18 mouse cellular contexts compared by ENCODE assay signal in the genomic region with DNA sequence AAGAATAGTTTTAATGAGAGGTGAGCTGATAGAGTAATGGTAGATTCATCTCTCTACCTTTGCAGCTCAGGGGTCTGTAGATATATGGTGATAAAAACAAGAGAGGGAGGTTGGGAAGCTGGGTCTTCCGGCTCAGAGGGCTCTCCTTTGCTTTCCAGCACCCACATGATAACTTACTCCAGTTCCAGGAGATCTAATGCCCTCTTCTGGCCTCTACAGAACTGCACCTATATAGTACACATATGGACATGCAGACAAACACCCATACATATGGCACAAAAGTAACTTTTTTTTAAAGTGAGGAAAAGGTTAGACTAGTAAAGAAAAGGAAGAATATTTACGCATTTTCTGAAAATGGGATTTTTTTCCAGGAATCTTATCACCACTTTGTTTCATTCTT. TPM values are rescaled to one million over a fixed set of nuclear protein-coding genes. Genes with fewer than 3 reads are reported as not detected.
"Had no signal": no experiment of that assay in that cellular context is flagged by ENCODE, and none has a peak within 500 bp of the region (broad histone marks: within the 10 kb centered on the region; RNA-seq: fewer than 3 reads in every experiment).

No protein-coding gene starts in this region.

- DNase-seq: kidney, adult 18-20 months; liver; liver, embryonic 13.5 days; lung, adult 2 months; retina, postnatal 1 day; right cerebral cortex, postnatal 4 days; spleen, adult 18-20 months; thymus, adult 2 months; thymus, postnatal 36 days had no signal

- H3K9me3 ChIP-seq: limb, embryonic 12.5 days; liver, embryonic 13.5 days; midbrain, embryonic 12.5 days; neural tube, embryonic 13.5 days had no signal

- H3K36me3 ChIP-seq: limb, embryonic 12.5 days; liver, embryonic 13.5 days; midbrain, embryonic 12.5 days; neural tube, embryonic 13.5 days had no signal

- H3K4me3 ChIP-seq: limb, embryonic 12.5 days; liver, embryonic 13.5 days; midbrain, embryonic 12.5 days; neural tube, embryonic 13.5 days had no signal

- H3K27ac ChIP-seq: limb, embryonic 12.5 days; liver, embryonic 13.5 days; midbrain, embryonic 12.5 days; neural tube, embryonic 13.5 days had no signal

- H3K9ac ChIP-seq: limb, embryonic 12.5 days; liver, embryonic 13.5 days; midbrain, embryonic 12.5 days; neural tube, embryonic 13.5 days had no signal

- ATAC-seq: midbrain, embryonic 16.5 days had no signal

- H3K27me3 ChIP-seq: limb, embryonic 12.5 days; liver, embryonic 13.5 days; neural tube, embryonic 13.5 days had no signal

- H3K4me1 ChIP-seq: limb, embryonic 12.5 days; liver, embryonic 13.5 days; midbrain, embryonic 12.5 days; neural tube, embryonic 13.5 days had no signal

- H3K4me2 ChIP-seq: limb, embryonic 12.5 days; liver, embryonic 13.5 days; midbrain, embryonic 12.5 days; neural tube, embryonic 13.5 days had no signal

RNA-seq across cellular contexts. Expression of gene Kcnk16, which starts 34.6 kb away (rescaled TPM):
- total RNA-seq: layer of hippocampus, postnatal 10 days; left cerebral cortex, postnatal 36 days; megakaryocyte-erythroid progenitor cell, adult 5-6 weeks had no signal
- polyA plus RNA-seq: kidney, embryonic 16.5 days; limb, embryonic 12.5 days; lung, adult 2 months; midbrain, embryonic 12.5 days; midbrain, embryonic 16.5 days; testis, adult 2 months had no signal
